Mouse (Mus musculus) lung, embryonic 15.5 days (tissue): ENCODE data around the gene Gm7075. TPM values are rescaled to one million over a fixed set of nuclear protein-coding genes. Genes with fewer than 3 reads are reported as not detected.
"Not testable (repeated sequence)": the region's sequence is repeated elsewhere in the genome, so short reads cannot be mapped to it uniquely, and the experiment has no call there.

Experiments
- ATAC-seq: fragments of 200-750 bp; cut with Nextera tagmentation; 2 replicates; pipeline ENCODE4 v1.8.0; 2017; ENCODE audit warnings: moderate number of reproducible peaks, borderline replicate concordance; ENCODE audit not compliant: low FRiP score, low TSS enrichment; ENCODE audit errors: extremely low read depth
- H3K27ac ChIP-seq: fragments of 300-500 bp; sonication (generic); 2 replicates; pipeline ENCODE4 v1.5.1; 2015; ENCODE audit warnings: moderate library complexity, mild to moderate bottlenecking, inconsistent platforms
- H3K27me3 ChIP-seq: fragments of 300-500 bp; sonication (generic); 2 replicates; pipeline ENCODE4 v1.6.1; 2015; ENCODE audit warnings: inconsistent platforms
- H3K36me3 ChIP-seq: fragments of 300-500 bp; sonication (generic); 2 replicates; pipeline ENCODE4 v1.6.1; 2015; ENCODE audit warnings: inconsistent platforms
- H3K4me1 ChIP-seq: fragments of 300-500 bp; sonication (generic); 2 replicates; pipeline ENCODE4 v1.6.1; 2015; ENCODE audit warnings: inconsistent platforms
- H3K4me2 ChIP-seq: fragments of 300-500 bp; sonication (generic); 2 replicates; pipeline ENCODE4 v1.6.1; 2015; ENCODE audit warnings: inconsistent platforms, mild to moderate bottlenecking, moderate library complexity
- H3K4me3 ChIP-seq: fragments of 300-500 bp; sonication (generic); 2 replicates; pipeline ENCODE4 v1.5.1; 2015; ENCODE audit warnings: mild to moderate bottlenecking, inconsistent platforms
- H3K9ac ChIP-seq: fragments of 300-500 bp; sonication (generic); 2 replicates; pipeline ENCODE4 v1.6.1; 2015; ENCODE audit warnings: inconsistent platforms
- H3K9me3 ChIP-seq: fragments of 300-500 bp; sonication (generic); 2 replicates; pipeline ENCODE4 v1.6.1; 2016; ENCODE audit warnings: inconsistent platforms
- WGBS: fragments of 180-500 bp; shearing (Covaris S2); methylation state at CpG from one replicate; pipeline ENCODE4 v1.1.7; 2015; 5-methylcytosine and 5-hydroxymethylcytosine counted together
- polyA plus RNA-seq: library from polyadenylated mRNA; unstranded; fragments of >200 nt; fragmentation: Nextera tagmentation; extraction: Ambion mirVana; gene quantifications from 2 replicates; pipeline ENCODE4 v1.2.1, GENCODE M21; 2015

The Gm7075 gene
- polyA plus RNA-seq, 1 experiment from 2014 or later, result 0.41 TPM

DNA sequence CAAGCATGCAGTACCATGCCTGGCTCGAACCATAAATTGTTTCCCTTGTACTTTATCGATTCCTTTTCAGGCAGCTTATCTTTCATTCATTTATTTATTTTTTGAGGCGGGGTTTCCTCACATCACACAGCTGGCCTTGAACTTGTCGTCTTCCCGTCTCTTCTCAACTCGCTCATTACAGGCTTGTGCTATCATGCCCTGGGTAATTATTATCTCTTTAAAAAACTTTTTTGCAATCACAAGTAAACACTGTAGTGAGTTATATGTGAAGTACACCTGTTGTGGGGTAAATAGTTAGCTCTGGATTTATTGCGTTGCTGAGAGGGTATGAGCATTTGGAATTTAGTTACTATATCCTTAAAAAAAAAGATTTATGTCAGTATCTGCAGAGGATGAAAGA is 6.3 kb downstream of the Gm7075 start:
- Histone ChIP-seq H3K4me2 (no peak overlapping the region), H3K27ac (no peak overlapping the region), H3K9ac (no peak overlapping the region), H3K9me3 (no peaks in the 10 kb centered on the region), H3K36me3 (no peaks in the 10 kb centered on the region), H3K4me1 (0 out of 2 replicates have a peak, but pooled peaks cover 4% of the 10 kb centered on the region), H3K4me3 (no peak overlapping the region), H3K27me3 (no peaks in the 10 kb centered on the region)
- ATAC-seq, result no peak
- WGBS, result 30% methylated on average over 7 of the region's 7 CpGs

DNA sequence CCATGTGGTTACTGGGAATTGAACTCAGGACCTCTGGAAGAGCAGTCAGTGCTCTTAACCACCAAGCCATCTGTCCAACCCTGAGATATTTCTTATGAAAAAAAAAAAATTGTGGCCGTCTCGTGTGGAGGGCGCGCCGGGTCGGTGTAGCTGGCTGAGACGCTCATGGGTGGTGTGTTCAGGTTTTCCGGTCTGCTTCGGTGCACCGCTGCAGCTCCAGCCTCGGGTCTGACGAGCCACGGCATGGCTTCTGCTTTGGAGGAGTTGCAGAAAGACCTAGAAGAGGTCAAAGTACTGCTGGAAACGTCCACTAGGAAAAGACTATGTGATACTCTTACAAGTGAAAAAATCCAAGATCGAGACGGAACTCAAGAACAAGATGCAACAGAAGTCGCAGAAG is 8.8 kb downstream of the Gm7075 start:
- no peaks in the 10 kb centered on the region for H3K9me3 ChIP-seq
- H3K27me3 ChIP-seq, result no peaks in the 10 kb centered on the region
- H3K4me3 ChIP-seq, result no peak overlapping the region
- no peaks in the 10 kb centered on the region for H3K36me3 ChIP-seq
- H3K4me1 ChIP-seq, result 0 out of 2 replicates have a peak, but pooled peaks cover 4% of the 10 kb centered on the region
- ATAC-seq, result no peak
- H3K27ac ChIP-seq, result no peak overlapping the region
- H3K9ac ChIP-seq, result no peak overlapping the region
- WGBS, result 83% methylated on average over 17 of the region's 17 CpGs
- H3K4me2 ChIP-seq, result no peak overlapping the region

DNA sequence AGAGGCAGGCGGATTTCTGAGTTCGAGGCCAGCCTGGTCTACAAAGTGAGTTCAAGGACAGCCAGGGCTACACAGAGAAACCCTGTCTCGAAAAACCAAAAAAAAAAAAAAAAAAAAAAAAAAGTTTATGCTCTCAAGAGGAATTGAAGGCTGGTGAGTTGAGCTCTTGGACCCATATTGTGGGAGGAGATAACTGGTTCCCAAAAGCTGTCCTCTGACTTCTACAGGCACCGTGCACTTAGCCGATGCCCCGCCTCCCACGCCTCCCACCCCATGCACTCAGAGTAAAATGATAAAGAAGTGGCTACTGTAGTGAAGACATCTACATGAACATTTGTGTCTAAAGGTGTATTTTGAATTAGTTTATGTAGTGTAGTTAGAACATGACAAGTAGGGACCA is 9.9 kb downstream of the Gm7075 start:
- not testable (repeated sequence) for H3K4me2 ChIP-seq, ATAC-seq, H3K4me3 ChIP-seq, H3K27ac ChIP-seq, H3K9ac ChIP-seq, H3K4me1 ChIP-seq, H3K36me3 ChIP-seq, H3K9me3 ChIP-seq, H3K27me3 ChIP-seq
- WGBS, result 82% methylated on average over 7 of the region's 7 CpGs

DNA sequence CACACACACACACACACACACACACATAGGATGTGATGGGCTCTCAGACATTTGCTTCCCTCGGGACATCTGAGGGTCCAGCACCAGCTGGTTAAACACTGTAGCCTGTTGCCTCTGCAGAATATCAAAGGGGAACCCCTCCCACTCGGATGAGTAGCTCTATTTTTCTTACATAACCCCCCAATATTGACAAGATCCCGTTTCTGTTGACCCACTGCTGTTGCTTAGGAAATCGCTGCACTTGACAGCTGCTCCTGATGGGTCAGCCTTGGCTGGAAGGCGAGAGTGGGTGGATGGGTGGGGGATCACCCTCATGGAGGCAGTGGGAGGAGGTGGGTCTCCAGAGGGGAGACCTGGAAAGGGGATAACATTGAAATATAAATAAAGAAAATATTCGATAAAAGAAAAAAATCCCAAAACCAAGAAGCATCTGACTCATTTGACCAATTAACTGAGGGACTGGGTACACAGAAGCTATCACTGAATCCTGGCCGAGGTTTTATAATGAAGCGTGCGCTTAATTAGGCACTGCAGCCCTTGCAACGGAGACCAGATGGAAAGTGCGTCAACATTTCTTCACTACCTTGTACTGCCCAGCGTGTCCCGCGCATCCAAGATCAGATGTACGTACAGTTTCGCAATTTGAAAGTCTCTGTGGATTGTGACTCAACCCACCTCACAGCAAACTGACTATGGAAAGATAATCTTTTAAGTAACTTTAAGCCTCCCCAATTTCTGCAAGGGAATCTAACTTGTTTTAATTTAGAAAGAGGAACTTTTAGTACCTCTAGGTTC is 11.2 kb downstream of the Gm7075 start:
- no peaks in the 10 kb centered on the region for H3K27me3 ChIP-seq
- H3K9ac ChIP-seq, result no peak overlapping the region
- no peak overlapping the region for H3K4me3 ChIP-seq
- H3K36me3 ChIP-seq, result no peaks in the 10 kb centered on the region
- no peaks in the 10 kb centered on the region for H3K9me3 ChIP-seq
- H3K4me1 ChIP-seq, result no peaks in the 10 kb centered on the region
- no peak overlapping the region for H3K4me2 ChIP-seq
- ATAC-seq, result no peak
- H3K27ac ChIP-seq, result no peak overlapping the region
- WGBS, result 54% methylated on average over 16 of the region's 16 CpGs

DNA sequence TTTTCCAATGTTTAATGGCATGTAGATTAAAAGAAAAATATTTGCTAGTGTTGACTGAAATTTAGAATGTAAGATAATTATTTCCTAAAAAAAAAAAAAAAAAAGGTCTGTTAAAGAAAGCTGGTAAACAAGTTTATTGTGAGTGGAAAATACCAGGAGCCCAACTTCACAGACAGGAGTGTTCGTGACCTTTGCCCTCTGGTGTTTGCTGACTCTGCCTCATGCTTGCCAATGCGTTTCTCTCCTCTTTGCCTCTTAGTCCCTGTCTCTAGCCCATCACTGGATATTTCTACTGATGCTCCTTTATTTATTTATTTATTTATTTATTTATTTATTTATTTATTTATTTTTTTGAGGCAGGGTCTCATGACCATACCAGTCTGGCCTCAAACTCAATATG is 18.0 kb downstream of the Gm7075 start:
- Histone ChIP-seq H3K4me1 (no peaks in the 10 kb centered on the region), H3K9me3 (no peaks in the 10 kb centered on the region), H3K27ac (no peak overlapping the region), H3K4me2 (no peak overlapping the region), H3K27me3 (no peaks in the 10 kb centered on the region), H3K36me3 (no peaks in the 10 kb centered on the region), H3K4me3 (no peak overlapping the region), H3K9ac (no peak overlapping the region)
- WGBS, result 65% methylated on average over 2 of the region's 2 CpGs
- no peak for ATAC-seq

DNA sequence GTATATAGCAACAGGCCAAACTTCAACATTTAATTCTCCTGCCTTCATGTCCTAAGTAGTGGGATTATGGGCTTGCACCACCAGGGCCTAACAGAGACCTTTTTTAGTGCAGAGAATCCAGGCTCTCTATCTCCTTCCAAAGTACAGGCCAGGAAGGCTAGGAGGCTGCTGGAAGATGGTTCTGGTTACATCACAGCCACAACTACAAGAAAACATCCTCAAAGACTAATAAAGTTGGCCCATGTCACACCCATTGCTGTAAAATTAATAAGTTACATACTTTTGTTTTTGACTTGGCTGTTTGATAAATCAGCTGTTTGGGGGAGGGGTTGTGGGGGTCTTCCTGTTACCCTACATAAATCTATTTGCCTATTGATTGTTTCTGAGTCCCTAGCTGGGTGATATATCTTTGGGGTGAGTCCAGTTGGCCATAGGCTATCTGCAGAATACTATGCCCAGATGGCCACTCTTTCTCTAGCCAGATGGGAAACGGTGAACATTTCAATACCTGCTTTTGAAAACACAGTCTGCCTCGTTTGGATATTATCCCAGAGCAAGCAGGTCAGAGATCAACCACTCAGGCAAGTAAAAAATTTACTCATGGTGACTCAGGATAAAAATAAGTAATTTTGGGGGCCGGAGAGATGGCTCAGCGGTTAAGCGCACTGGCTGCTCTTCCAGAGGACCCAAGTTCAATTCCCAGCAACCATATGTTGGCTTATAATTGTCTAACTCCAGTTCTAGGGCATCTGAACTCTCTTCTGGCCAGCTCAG is 18.7 kb downstream of the Gm7075 start:
- H3K27ac ChIP-seq, result no peak overlapping the region
- no peak overlapping the region for H3K9ac ChIP-seq
- no peaks in the 10 kb centered on the region for H3K36me3 ChIP-seq
- H3K4me2 ChIP-seq, result no peak overlapping the region
- H3K4me1 ChIP-seq, result no peaks in the 10 kb centered on the region
- 72% methylated on average over 5 of the region's 5 CpGs for WGBS
- no peaks in the 10 kb centered on the region for H3K9me3 ChIP-seq
- no peak for ATAC-seq
- no peaks in the 10 kb centered on the region for H3K27me3 ChIP-seq
- H3K4me3 ChIP-seq, result no peak overlapping the region

DNA sequence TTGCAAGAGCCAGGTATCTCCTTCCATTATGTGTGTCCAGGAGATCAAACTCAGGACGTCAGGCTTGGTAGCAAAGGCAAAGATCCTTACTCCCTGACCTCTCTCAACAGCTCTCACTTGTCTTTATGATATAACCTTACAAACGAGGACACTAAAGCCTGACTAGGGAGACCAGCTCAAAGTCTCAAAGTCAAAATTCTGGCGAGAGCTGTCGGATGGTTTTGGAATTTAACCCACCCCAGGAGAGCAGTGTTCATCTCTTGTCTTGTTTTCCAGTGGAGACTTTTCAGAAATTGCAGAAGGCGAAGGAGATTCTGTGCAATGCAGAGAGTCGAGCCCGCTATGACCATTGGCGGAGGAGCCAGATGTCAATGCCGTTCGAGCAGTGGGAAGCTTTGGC is 24.6 kb downstream of the Gm7075 start:
- no peak for ATAC-seq
- Histone ChIP-seq H3K4me1 (no peaks in the 10 kb centered on the region), H3K4me3 (no peak overlapping the region), H3K9me3 (no peaks in the 10 kb centered on the region), H3K9ac (no peak overlapping the region), H3K27ac (no peak overlapping the region), H3K27me3 (no peaks in the 10 kb centered on the region), H3K36me3 (no peaks in the 10 kb centered on the region), H3K4me2 (no peak overlapping the region)
- 88% methylated on average over 10 of the region's 10 CpGs for whole genome bisulfite sequencing

DNA sequence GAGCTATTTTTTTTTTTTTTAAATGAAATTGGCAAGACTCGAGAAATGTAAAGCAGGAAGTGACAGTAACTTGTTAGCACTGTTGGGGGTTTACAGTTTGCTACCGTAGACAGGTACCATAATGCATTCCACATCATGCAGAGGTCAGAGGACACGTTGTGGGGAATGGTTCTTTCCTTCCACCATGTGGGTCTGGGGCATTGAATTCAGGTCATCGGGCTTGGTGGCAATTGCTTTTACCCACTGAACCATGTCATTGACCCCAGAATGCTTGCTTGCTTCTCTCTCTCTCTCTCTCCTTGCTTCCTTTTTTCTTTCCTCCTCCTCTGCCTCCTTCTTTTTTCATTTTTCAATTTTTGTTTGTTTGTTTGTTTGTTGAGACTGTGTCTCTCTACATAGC is 32.6 kb downstream of the Gm7075 start:
- Histone ChIP-seq H3K9me3 (no peaks in the 10 kb centered on the region), H3K27ac (no peak overlapping the region), H3K36me3 (no peaks in the 10 kb centered on the region), H3K4me2 (no peak overlapping the region), H3K4me1 (no peaks in the 10 kb centered on the region), H3K4me3 (no peak overlapping the region), H3K9ac (no peak overlapping the region), H3K27me3 (no peaks in the 10 kb centered on the region)
- whole genome bisulfite sequencing, result 65% methylated on average over 4 of the region's 4 CpGs
- no peak for ATAC-seq

DNA sequence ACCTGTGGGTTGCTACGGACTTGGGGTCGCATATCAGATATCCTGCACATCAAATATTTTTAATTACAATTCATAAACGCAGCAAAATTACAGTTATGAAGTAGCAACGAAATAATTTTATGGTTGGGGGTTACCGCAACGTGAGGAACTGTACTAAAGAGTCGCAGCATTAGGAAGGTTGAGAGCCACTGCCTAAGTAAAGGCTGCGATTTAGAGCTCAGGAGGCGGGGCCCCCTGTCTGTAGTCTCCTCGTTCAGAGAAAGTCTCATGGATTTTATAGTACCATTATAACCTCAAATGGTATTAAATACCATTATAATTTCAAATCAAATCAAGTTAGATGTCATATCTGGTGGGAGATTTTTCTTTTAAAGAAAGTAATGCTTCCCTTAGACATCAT is 34.6 kb downstream of the Gm7075 start:
- Histone ChIP-seq H3K9ac (peak overlapping the region; percentile 58), H3K27me3 (no peaks in the 10 kb centered on the region), H3K4me1 (peaks cover under 1% of the 10 kb centered on the region; the same call in 1 of the 2 replicates), H3K36me3 (no peaks in the 10 kb centered on the region), H3K4me2 (peak overlapping the region; percentile 84), H3K9me3 (no peaks in the 10 kb centered on the region), H3K27ac (peak overlapping the region; percentile 74; the same call in 1 of the 2 replicates), H3K4me3 (peak overlapping the region; percentile 64)
- no peak for ATAC-seq
- 2% methylated on average over 10 of the region's 10 CpGs for WGBS

DNA sequence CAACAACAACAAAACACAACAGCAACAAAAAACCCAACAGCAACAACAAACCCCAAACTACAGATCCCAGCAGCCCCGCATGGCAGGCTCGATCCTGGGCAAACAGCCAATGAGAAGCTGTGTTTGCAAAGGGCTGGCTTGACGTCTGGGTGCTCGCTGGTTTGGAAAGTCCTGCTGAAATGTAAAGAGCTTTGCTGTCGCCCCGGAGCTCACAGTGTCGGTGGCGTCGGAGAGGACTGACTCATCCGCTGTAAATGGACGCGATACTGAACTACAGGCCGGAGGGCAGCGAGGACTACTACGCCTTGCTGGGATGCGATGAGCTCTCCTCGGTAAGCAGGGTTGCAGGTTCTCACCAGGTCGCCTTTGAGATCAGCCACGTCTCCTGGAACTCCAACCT is 35.1 kb downstream of the Gm7075 start:
- H3K27me3 ChIP-seq, result no peaks in the 10 kb centered on the region
- peak overlapping the region; percentile 74 for H3K27ac ChIP-seq
- peak; percentile 74 for ATAC-seq
- H3K4me2 ChIP-seq, result peak overlapping the region; percentile 84
- H3K36me3 ChIP-seq, result no peaks in the 10 kb centered on the region
- under 1% methylated on average over 19 of the region's 19 CpGs for WGBS
- H3K9me3 ChIP-seq, result no peaks in the 10 kb centered on the region
- H3K4me3 ChIP-seq, result peak overlapping the region; percentile 64
- H3K9ac ChIP-seq, result peak overlapping the region; percentile 58
- peaks cover 6% of the 10 kb centered on the region; the same call in 1 of the 2 replicates for H3K4me1 ChIP-seq

DNA sequence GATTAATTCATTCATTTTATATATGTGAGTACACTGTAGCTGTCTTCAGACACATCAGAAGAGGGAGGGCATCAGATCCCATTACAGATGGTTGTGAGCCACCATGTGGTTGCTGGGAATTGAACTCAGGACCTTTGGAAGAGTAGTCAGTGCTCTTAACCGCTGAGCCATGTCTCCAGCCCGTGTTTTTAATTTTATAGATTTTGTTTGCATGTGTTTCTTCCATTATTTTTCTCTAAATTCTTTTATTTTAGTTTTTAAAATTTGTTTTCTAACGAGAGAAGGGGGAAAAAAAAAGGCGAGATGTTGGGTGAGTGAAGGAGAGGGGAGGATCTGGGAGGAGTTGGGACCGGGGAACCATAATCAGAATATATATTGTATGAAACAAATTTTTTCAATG is 35.7 kb downstream of the Gm7075 start:
- not testable (repeated sequence) for H3K27ac ChIP-seq, H3K4me1 ChIP-seq, H3K27me3 ChIP-seq, H3K36me3 ChIP-seq, H3K9me3 ChIP-seq, ATAC-seq
- Histone ChIP-seq H3K4me3 (peak overlapping the region; percentile 64), H3K4me2 (peak overlapping the region; percentile 84), H3K9ac (0 out of 2 replicates have a peak overlapping the region, but pooled peaks have one; percentile 58)
- WGBS, result 30% methylated on average over 5 of the region's 5 CpGs
